Mouse (Mus musculus) neural tube, embryonic 14.5 days (tissue): ENCODE measurements around the gene Myo3b. TPM values are rescaled to one million over a fixed set of nuclear protein-coding genes. Genes with fewer than 3 reads are reported as not detected.

Experiments
- polyA plus RNA-seq: library from polyadenylated mRNA; unstranded; fragments of >200 nt; fragmentation: Nextera tagmentation; extraction: Ambion mirVana; gene quantifications from 2 replicates; pipeline ENCODE4 v1.2.1, GENCODE M21; 2014

The Myo3b gene
- polyA plus RNA-seq, 1 experiment from 2014 or later, result 0.21 TPM

Other genes starting within 250 kb of the Myo3b start
- 2.3 and 3.3 TPM in 2 replicates for gene Ccdc173, start 249.6 kb upstream of the Myo3b start, polyA plus RNA-seq
- 38.2 and 41.9 TPM in 2 replicates for gene Phospho2, start 249.5 kb upstream of the Myo3b start, polyA plus RNA-seq
- gene Klhl23, start 217.2 kb upstream of the Myo3b start, polyA plus RNA-seq, result 106 and 120 TPM in 2 replicates
- gene Ssb, start 177.6 kb upstream of the Myo3b start, polyA plus RNA-seq, result 248 and 276 TPM in 2 replicates
- 32.3 and 35.9 TPM in 2 replicates for gene Mettl5, start 153.5 kb upstream of the Myo3b start, polyA plus RNA-seq
- 25.5 and 28.7 TPM in 2 replicates for gene Ubr3, start 141.9 kb upstream of the Myo3b start, polyA plus RNA-seq